Mouse (Mus musculus): Measurements from ENCODE around the gene Serpind1.

Serpind1 gene

GRCm38 (mm10) chr16:17346766-17347165, 15.6 kb downstream of the Serpind1 start:
- DNase-seq (ENCODE audit: low read depth) = no peak

GRCm38 (mm10) chr16:17356031-17356430, 24.9 kb downstream of the Serpind1 start:
- no peak for DNase-seq (ENCODE audit: low read depth)

GRCm38 (mm10) chr16:17358787-17359186, 27.6 kb downstream of the Serpind1 start:
- DNase-seq (ENCODE audit: low read depth) = no peak

- no peak for DNase-seq (ENCODE audit: low read depth)
Observed at GRCm38 (mm10) chr16:17382306-17382705, 51.1 kb downstream of the Serpind1 start.

- DNase-seq (ENCODE audit: low read depth) = no peak
Observed at GRCm38 (mm10) chr16:17383594-17384326, 52.6 kb downstream of the Serpind1 start.

GRCm38 (mm10) chr16:17392784-17393183, 61.6 kb downstream of the Serpind1 start:
- DNase-seq (ENCODE audit: low read depth) = no peak
